Mouse (Mus musculus): Measurements from ENCODE around the gene Gng7. TPM values are rescaled to one million over a fixed set of nuclear protein-coding genes. Genes with fewer than 3 reads are reported as not detected.

The Gng7 gene
- polyA plus RNA-seq, 1 experiment from 2014 or later: 4.7 TPM

DNA sequence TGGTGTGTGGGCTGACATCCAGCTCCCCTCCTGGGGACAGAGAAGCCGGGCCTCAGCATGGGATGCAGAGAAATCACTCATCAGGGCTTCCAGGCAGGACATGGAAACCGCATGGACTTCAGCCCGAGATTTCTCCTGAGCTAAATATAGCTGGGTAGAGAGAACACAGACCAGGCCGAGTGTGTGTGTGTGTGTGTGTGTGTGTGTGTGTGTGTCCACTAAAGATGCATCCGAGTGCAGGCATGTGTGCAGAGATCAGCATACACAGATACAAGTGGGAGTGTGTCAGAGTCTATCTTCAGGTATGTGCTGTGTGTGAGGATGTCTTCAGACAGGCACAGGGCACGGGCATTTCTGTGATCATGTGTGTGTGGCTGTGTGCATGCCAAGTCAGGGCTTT, 59.9 kb downstream of the Gng7 start:
- Histone ChIP-seq H3K4me1 (replicated peaks; ENCODE audit: control insufficient read depth, insufficient read depth, low read length) (peaks cover 15% of the 10 kb centered on the region), H3K36me3 (ENCODE audit: control insufficient read depth, insufficient read depth, low read length) (no peaks in the 10 kb centered on the region), H3K4me2 (ENCODE audit: low read length) (no peak overlapping the region), H3K27me3 (replicated peaks; ENCODE audit: control insufficient read depth, insufficient read depth, low read length) (no peaks in the 10 kb centered on the region), H3K9me3 (ENCODE audit: control insufficient read depth, low read length) (no peaks in the 10 kb centered on the region), H3K4me3 (ENCODE audit: low read depth, low read length) (no peak overlapping the region), H3K9ac (ENCODE audit: low read length) (no peak overlapping the region), H3K27ac (ENCODE audit: low read depth) (peak overlapping the region; percentile 29; the same call in 1 of the 2 replicates)
- no peak for DNase-seq (ENCODE audit: low spot score)
- 41% methylated on average over 6 of the region's 6 CpGs for WGBS
- peak; percentile 24 for ATAC-seq (replicated peaks; ENCODE audit: low FRiP score, low TSS enrichment, low read depth)

DNA sequence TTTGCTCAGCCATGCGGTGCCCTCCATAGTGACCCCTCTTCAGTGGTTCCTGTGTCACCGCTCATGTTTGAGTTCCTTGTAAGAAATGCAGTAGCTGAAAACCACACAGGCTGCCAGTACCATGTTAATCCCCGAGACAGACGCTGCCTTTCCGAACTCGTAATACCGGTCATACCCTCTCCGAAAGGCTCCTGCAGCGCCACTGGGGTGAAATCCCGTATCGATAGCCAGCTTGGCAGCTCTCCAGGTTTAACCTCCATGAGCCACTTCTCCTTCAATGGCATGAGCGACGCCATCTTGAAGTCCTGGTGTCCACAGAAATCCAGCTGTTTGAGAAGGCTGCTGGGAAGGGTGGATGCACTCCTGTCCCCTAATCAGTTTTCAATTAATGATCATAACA, 60.3 kb downstream of the Gng7 start:
- Histone ChIP-seq H3K4me1 (replicated peaks; ENCODE audit: control insufficient read depth, insufficient read depth, low read length) (peaks cover 15% of the 10 kb centered on the region), H3K9ac (ENCODE audit: low read length) (no peak overlapping the region), H3K27ac (ENCODE audit: low read depth) (peak overlapping the region; percentile 29; the same call in 1 of the 2 replicates), H3K27me3 (replicated peaks; ENCODE audit: control insufficient read depth, insufficient read depth, low read length) (no peaks in the 10 kb centered on the region), H3K9me3 (ENCODE audit: control insufficient read depth, low read length) (no peaks in the 10 kb centered on the region), H3K4me2 (ENCODE audit: low read length) (no peak overlapping the region), H3K36me3 (ENCODE audit: control insufficient read depth, insufficient read depth, low read length) (no peaks in the 10 kb centered on the region), H3K4me3 (ENCODE audit: low read depth, low read length) (no peak overlapping the region)
- 71% methylated on average over 13 of the region's 13 CpGs for WGBS
- DNase-seq (ENCODE audit: low spot score): no peak
- no peak for ATAC-seq (replicated peaks; ENCODE audit: low FRiP score, low TSS enrichment, low read depth)

DNA sequence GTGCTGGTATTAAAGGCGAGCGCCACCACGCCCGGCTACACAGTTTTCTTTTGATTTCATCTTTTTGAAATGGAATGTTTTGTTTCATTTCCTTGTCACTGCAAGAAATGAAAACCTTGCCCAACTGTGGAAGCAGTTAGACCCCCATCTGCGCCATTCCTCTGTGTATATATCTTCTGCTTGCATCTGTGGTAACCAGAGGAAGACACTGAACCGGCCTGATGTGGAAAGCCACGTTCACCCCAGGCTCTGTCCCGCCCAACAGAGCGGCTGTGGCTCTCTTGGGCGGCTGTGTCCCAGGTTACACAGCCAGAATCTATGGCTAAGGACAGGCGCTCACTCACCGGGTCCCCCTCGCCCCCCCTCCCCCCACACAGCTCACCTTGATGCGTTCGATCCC, 62.3 kb downstream of the Gng7 start:
- no peaks in the 10 kb centered on the region for H3K9me3 ChIP-seq (ENCODE audit: control insufficient read depth, low read length)
- H3K27ac ChIP-seq (ENCODE audit: low read depth): no peak overlapping the region
- 71% methylated on average over 15 of the region's 15 CpGs for whole genome bisulfite sequencing
- no peak overlapping the region for H3K9ac ChIP-seq (ENCODE audit: low read length)
- H3K4me1 ChIP-seq (replicated peaks; ENCODE audit: control insufficient read depth, insufficient read depth, low read length): peaks cover 24% of the 10 kb centered on the region
- no peak overlapping the region for H3K4me3 ChIP-seq (ENCODE audit: low read depth, low read length)
- no peak for ATAC-seq (replicated peaks; ENCODE audit: low FRiP score, low TSS enrichment, low read depth)
- H3K36me3 ChIP-seq (ENCODE audit: control insufficient read depth, insufficient read depth, low read length): no peaks in the 10 kb centered on the region
- no peak for DNase-seq (ENCODE audit: low spot score)
- H3K27me3 ChIP-seq (replicated peaks; ENCODE audit: control insufficient read depth, insufficient read depth, low read length): no peaks in the 10 kb centered on the region
- no peak overlapping the region for H3K4me2 ChIP-seq (ENCODE audit: low read length)

DNA sequence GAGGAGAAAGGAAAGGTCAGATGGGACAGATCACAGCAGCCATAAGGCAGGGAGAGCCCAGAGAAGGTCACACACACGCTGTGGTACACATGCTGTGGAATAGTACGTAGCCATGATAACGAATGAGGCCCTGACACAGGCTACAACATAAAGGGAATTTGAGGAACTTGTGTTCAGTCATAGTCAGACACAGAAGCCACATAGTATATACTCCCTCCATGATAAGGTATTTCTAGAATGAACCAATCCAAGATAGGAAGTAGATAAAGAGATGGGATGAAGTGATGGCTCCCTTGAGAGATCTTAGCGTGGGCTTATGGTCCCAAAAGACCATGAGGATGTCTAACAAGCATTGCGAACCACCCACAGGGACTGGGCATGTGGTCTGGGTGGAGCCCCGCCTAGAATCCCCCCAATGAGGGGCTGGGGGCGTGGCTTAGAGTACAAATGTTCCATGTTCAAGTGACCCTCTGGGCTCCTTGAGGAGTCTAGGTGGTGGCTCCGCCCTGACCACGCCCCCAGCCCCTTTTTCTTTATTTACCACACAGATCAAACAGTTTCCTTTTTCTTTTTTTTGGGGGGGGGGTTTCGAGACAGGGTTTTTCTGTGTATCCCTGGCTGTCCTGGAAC, 62.9 kb downstream of the Gng7 start:
- 77% methylated on average over 10 of the region's 10 CpGs for WGBS
- H3K9me3 ChIP-seq (ENCODE audit: control insufficient read depth, low read length): no peaks in the 10 kb centered on the region

DNA sequence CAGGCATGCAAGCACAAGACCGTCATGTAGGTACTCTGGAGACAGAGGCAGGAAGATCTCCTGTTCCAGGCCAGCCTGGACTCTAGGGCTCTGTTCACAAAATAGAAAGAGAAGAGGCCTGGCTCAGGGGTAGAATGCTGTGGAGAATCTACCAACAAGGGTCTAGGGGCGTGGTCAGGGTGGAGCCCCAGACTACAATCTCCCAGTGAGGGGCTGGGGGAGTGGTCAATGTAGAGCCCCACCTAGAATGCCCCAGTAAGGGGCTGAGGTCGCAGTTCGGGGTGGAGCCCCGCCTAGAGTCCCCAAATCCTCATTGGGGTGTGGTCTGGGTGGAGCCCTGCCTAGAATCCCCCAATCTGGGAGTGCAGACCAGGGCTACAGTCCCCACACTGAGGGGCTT, 64.4 kb downstream of the Gng7 start:
- WGBS: 34% methylated on average over 5 of the region's 5 CpGs
- H3K4me3 ChIP-seq (ENCODE audit: low read depth, low read length): no peak overlapping the region

More for the DNA sequence above, 62.9 kb downstream of the Gng7 start:
- H3K9ac ChIP-seq (ENCODE audit: low read length): no peak overlapping the region
- H3K4me1 ChIP-seq (replicated peaks; ENCODE audit: control insufficient read depth, insufficient read depth, low read length): peaks cover 30% of the 10 kb centered on the region
- H3K27me3 ChIP-seq (replicated peaks; ENCODE audit: control insufficient read depth, insufficient read depth, low read length): no peaks in the 10 kb centered on the region
- H3K27ac ChIP-seq (ENCODE audit: low read depth): no peak overlapping the region
- no peak for ATAC-seq (replicated peaks; ENCODE audit: low FRiP score, low TSS enrichment, low read depth)
- H3K36me3 ChIP-seq (ENCODE audit: control insufficient read depth, insufficient read depth, low read length): no peaks in the 10 kb centered on the region
- no peak for DNase-seq (ENCODE audit: low spot score)
- no peak overlapping the region for H3K4me3 ChIP-seq (ENCODE audit: low read depth, low read length)
- no peak overlapping the region for H3K4me2 ChIP-seq (ENCODE audit: low read length)

DNA sequence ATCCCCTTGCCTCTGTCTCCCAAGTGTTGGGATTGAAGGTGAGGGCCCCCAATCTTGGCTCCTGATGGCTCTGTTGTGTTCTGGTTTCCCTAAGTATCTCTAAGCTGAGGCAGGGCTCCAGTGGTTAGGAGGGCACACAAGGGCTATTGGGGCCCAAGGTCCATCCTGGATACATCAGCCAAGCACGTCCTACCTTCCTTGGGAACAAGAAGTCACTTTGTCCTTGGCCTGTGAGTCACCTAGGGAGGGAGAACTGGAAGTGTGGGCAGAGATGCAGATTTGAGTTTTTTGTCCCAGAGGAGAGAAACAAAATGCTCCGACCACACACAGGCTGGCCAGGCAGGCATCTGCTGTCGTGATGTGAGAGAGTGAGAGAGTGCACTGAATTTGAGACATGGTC, 65.7 kb downstream of the Gng7 start:
- H3K4me1 ChIP-seq (replicated peaks; ENCODE audit: control insufficient read depth, insufficient read depth, low read length): peaks cover 21% of the 10 kb centered on the region
- H3K27ac ChIP-seq (ENCODE audit: low read depth): no peak overlapping the region
- no peak overlapping the region for H3K9ac ChIP-seq (ENCODE audit: low read length)
- H3K9me3 ChIP-seq (ENCODE audit: control insufficient read depth, low read length): no peaks in the 10 kb centered on the region
- no peak for ATAC-seq (replicated peaks; ENCODE audit: low FRiP score, low TSS enrichment, low read depth)
- DNase-seq (ENCODE audit: low spot score): no peak
- H3K4me3 ChIP-seq (ENCODE audit: low read depth, low read length): no peak overlapping the region
- H3K27me3 ChIP-seq (replicated peaks; ENCODE audit: control insufficient read depth, insufficient read depth, low read length): no peaks in the 10 kb centered on the region
- no peak overlapping the region for H3K4me2 ChIP-seq (ENCODE audit: low read length)
- WGBS: 79% methylated on average over 3 of the region's 3 CpGs
- H3K36me3 ChIP-seq (ENCODE audit: control insufficient read depth, insufficient read depth, low read length): no peaks in the 10 kb centered on the region

More for the DNA sequence above, 64.4 kb downstream of the Gng7 start:
- no peak overlapping the region for H3K27ac ChIP-seq (ENCODE audit: low read depth)
- peaks cover 30% of the 10 kb centered on the region for H3K4me1 ChIP-seq (replicated peaks; ENCODE audit: control insufficient read depth, insufficient read depth, low read length)
- no peak overlapping the region for H3K9ac ChIP-seq (ENCODE audit: low read length)
- no peaks in the 10 kb centered on the region for H3K36me3 ChIP-seq (ENCODE audit: control insufficient read depth, insufficient read depth, low read length)
- H3K9me3 ChIP-seq (ENCODE audit: control insufficient read depth, low read length): no peaks in the 10 kb centered on the region
- H3K4me2 ChIP-seq (ENCODE audit: low read length): no peak overlapping the region
- DNase-seq (ENCODE audit: low spot score): no peak
- no peaks in the 10 kb centered on the region for H3K27me3 ChIP-seq (replicated peaks; ENCODE audit: control insufficient read depth, insufficient read depth, low read length)
- no peak for ATAC-seq (replicated peaks; ENCODE audit: low FRiP score, low TSS enrichment, low read depth)

DNA sequence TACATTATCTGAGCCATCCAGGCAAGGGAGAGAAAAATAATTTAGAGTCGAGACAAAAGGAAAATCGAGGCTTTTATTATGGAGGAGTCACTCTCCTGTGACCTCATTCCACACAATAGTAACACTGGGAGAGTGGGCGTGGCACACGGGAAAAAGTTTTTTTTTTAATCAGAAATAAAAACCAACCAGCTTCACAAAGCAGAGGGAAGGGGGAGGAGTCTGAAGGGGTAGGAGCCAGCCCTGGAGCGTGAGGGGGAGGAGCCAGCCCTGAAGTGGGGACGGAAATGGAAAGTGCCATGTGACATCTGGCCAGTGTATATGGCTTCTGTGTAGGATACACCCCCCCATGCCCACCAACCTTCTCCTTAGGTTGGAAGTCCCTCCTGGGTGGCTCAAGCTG, 66.2 kb downstream of the Gng7 start:
- DNase-seq (ENCODE audit: low spot score) (no peak), ATAC-seq (replicated peaks; ENCODE audit: low FRiP score, low TSS enrichment, low read depth) (0 out of 2 replicates have a peak, but pooled peaks have one; percentile 32)
- Histone ChIP-seq H3K9me3 (ENCODE audit: control insufficient read depth, low read length) (no peaks in the 10 kb centered on the region), H3K4me1 (replicated peaks; ENCODE audit: control insufficient read depth, insufficient read depth, low read length) (peaks cover 24% of the 10 kb centered on the region), H3K4me3 (ENCODE audit: low read depth, low read length) (no peak overlapping the region), H3K27me3 (replicated peaks; ENCODE audit: control insufficient read depth, insufficient read depth, low read length) (no peaks in the 10 kb centered on the region), H3K36me3 (ENCODE audit: control insufficient read depth, insufficient read depth, low read length) (no peaks in the 10 kb centered on the region), H3K4me2 (ENCODE audit: low read length) (no peak overlapping the region), H3K27ac (ENCODE audit: low read depth) (no peak overlapping the region), H3K9ac (ENCODE audit: low read length) (no peak overlapping the region)
- WGBS: 37% methylated on average over 6 of the region's 6 CpGs

DNA sequence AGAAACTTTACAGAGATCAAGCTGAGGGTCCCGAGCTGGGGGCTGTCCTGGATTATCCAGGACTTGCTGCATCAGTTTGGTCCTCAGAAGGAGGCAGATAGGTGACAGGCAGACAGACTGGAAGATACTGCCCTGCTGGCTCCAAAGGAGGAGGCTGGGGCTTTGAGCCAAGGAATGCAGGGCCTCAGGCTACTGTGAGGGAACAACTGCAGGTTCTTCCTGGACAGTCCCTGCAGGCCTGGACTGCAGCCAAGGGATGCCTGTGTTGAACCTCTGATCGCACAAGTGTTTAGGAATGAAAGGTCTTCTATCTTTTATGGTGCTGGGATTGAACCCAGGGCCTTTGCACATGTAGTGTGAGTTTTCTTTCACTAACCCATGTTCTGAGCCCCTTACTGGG, 66.9 kb downstream of the Gng7 start:
- Histone ChIP-seq H3K4me1 (replicated peaks; ENCODE audit: control insufficient read depth, insufficient read depth, low read length) (peaks cover 32% of the 10 kb centered on the region), H3K9ac (ENCODE audit: low read length) (no peak overlapping the region), H3K4me3 (ENCODE audit: low read depth, low read length) (no peak overlapping the region), H3K36me3 (ENCODE audit: control insufficient read depth, insufficient read depth, low read length) (no peaks in the 10 kb centered on the region), H3K4me2 (ENCODE audit: low read length) (no peak overlapping the region), H3K27ac (ENCODE audit: low read depth) (peak overlapping the region; percentile 14; the same call in 1 of the 2 replicates), H3K9me3 (ENCODE audit: control insufficient read depth, low read length) (no peaks in the 10 kb centered on the region), H3K27me3 (replicated peaks; ENCODE audit: control insufficient read depth, insufficient read depth, low read length) (no peaks in the 10 kb centered on the region)
- 18% methylated on average over 2 of the region's 2 CpGs for WGBS
- DNase-seq (ENCODE audit: low spot score) (no peak), ATAC-seq (replicated peaks; ENCODE audit: low FRiP score, low TSS enrichment, low read depth) (peak; percentile 12; the same call in 1 of the 2 replicates)

Measured in intestine, embryonic 14.5 days (tissue).